Mouse (Mus musculus): ENCODE results near the gene Ms4a6b. TPM values are rescaled to one million over a fixed set of nuclear protein-coding genes. Genes with fewer than 3 reads are reported as not detected.
"Not testable (repeated sequence)": the region's sequence is repeated elsewhere in the genome, so short reads cannot be mapped to it uniquely, and the experiment has no call there.

The Ms4a6b gene
- polyA plus RNA-seq, 1 experiment from 2014 or later, result 2.1 TPM

DNA sequence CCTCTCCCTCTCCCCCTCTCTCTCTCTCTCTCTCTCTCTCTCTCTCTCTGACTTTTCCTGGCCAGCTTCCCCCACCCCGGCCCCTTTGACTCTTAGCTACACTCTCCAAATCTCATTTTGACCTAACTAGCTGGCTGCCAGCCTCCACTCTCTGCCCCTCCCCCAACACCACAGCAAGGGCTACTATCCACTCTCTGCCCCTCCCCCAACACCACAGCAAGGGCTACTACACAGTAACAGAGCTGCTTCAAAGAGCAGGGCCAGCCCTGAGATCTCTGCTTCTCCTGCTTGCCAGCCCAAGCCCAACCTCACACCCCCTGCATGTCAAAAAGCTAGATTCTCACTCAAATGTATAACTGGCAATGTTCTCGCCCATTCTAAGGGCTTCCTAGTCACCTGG is 21.0 kb downstream of the Ms4a6b start:
- 31% methylated on average over 2 of the region's 2 CpGs for WGBS
- H3K27ac ChIP-seq, result no peak overlapping the region
- no peak overlapping the region for H3K4me2 ChIP-seq
- no peak overlapping the region for H3K9ac ChIP-seq
- no peak overlapping the region for H3K4me3 ChIP-seq (replicated peaks)
- no peaks in the 10 kb centered on the region for H3K36me3 ChIP-seq (replicated peaks)
- no peak for ATAC-seq (ENCODE audit: low FRiP score)
- H3K27me3 ChIP-seq, result no peaks in the 10 kb centered on the region
- H3K9me3 ChIP-seq, result no peaks in the 10 kb centered on the region
- no peaks in the 10 kb centered on the region for H3K4me1 ChIP-seq

DNA sequence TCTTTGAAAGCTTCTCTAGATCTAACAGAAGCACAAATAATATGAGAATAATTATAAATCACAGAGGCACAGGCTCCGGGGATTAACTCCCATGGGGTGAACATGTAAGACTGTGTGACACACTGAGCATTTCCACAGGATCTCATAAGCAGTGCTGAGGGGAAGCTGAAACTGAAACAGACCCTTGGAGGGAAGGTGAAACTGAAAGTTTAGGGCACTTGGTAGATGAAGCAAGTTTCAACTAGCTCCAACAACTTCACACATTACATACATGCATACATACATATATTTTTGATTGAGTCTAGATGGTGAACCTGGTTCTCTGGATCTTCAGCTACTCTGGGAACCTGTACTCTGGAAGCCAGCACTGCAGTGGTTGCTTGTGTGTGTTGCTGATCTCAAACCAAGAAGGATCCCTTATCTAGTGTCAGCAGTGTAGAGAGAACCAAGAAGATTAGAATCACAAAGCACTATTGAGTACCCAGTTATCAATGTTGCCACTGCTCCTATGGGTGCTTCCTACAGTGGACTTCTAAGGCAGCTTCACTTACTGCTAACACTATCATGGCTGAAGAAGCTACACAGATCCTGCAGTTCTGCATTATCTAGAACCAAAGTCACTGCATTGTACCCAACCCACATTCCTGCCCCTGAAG is 24.0 kb downstream of the Ms4a6b start:
- not testable (repeated sequence) for H3K4me1 ChIP-seq; H3K4me3 ChIP-seq (replicated peaks); H3K9ac ChIP-seq

DNA sequence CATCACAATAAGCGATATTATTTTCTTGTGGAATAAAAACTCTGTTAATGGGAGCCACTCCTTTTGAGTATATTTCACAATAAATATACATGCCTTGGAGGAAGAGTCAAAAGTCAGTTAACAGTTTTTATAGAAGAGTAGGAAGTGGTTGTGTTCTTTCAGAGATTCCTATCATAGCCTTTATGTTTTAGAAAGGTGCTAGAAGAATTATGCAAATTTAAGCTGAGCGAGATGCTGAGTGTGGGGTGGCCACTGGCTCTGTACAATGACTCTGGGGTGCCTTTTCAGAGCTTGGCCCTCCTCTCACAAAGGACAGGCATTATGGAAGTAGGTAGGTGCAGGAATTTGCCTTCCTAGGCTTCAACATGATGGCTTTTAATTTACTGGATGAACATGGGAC is 28.1 kb downstream of the Ms4a6b start:
- not testable (repeated sequence) for H3K4me1 ChIP-seq; H3K27me3 ChIP-seq; H3K4me2 ChIP-seq; H3K36me3 ChIP-seq (replicated peaks); H3K4me3 ChIP-seq (replicated peaks); H3K9ac ChIP-seq; H3K9me3 ChIP-seq; ATAC-seq (ENCODE audit: low FRiP score); H3K27ac ChIP-seq
- WGBS, result 87% methylated on average over 2 of the region's 2 CpGs

More for the DNA sequence above, 24.0 kb downstream of the Ms4a6b start:
- not testable (repeated sequence) for ATAC-seq (ENCODE audit: low FRiP score); H3K27ac ChIP-seq; H3K4me2 ChIP-seq; H3K9me3 ChIP-seq; H3K27me3 ChIP-seq; H3K36me3 ChIP-seq (replicated peaks)
- WGBS, result 78% methylated on average over 1 of the region's 1 CpGs

DNA sequence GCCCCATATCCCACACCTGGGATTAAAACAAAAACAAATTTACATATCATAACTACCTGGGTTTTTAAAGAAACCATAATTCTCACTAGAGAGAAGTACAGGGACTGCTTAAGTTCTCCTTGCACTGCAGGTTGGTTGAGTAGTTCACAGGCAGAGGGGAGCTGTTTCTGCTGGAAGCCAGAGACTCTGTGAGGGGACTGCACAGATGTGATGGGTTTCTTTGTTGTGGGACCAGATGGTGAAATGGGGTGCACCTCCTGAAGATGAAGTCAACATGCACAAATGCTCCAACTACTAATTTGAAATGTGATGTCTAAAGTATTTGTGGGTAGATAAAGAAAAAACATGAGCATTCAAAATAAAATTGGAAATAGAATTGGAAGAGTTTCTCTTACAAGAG is 31.6 kb downstream of the Ms4a6b start:
- H3K9ac ChIP-seq, result no peak overlapping the region
- no peaks in the 10 kb centered on the region for H3K9me3 ChIP-seq
- H3K27me3 ChIP-seq, result no peaks in the 10 kb centered on the region
- H3K4me1 ChIP-seq, result no peaks in the 10 kb centered on the region
- no peak for ATAC-seq (ENCODE audit: low FRiP score)
- no peak overlapping the region for H3K27ac ChIP-seq
- no peak overlapping the region for H3K4me2 ChIP-seq
- no peaks in the 10 kb centered on the region for H3K36me3 ChIP-seq (replicated peaks)
- no peak overlapping the region for H3K4me3 ChIP-seq (replicated peaks)

DNA sequence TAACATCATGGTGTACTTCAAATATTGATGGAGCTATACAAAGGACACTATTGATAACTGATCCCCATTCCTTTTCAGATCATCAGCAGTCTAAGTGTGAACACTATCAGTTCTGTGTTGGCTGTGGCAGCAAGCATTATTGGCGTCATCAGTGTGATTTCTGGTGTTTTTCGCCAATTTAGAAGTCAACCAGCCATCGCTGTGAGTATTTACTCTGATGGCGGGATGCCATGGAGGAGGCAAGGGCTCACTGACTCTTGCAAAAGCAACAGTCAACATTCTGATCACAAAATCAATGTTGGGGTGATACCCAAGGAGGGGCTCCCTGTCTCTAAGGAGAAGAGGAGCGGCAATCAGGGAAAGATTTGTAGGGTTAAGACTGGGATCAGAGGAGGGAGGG is 38.4 kb downstream of the Ms4a6b start:
- Histone ChIP-seq H3K4me1 (no peaks in the 10 kb centered on the region), H3K9me3 (no peaks in the 10 kb centered on the region), H3K9ac (no peak overlapping the region), H3K27ac (no peak overlapping the region), H3K36me3 (replicated peaks) (no peaks in the 10 kb centered on the region), H3K4me2 (no peak overlapping the region), H3K4me3 (replicated peaks) (no peak overlapping the region), H3K27me3 (no peaks in the 10 kb centered on the region)
- no peak for ATAC-seq (ENCODE audit: low FRiP score)
- 92% methylated on average over 5 of the region's 5 CpGs for WGBS

DNA sequence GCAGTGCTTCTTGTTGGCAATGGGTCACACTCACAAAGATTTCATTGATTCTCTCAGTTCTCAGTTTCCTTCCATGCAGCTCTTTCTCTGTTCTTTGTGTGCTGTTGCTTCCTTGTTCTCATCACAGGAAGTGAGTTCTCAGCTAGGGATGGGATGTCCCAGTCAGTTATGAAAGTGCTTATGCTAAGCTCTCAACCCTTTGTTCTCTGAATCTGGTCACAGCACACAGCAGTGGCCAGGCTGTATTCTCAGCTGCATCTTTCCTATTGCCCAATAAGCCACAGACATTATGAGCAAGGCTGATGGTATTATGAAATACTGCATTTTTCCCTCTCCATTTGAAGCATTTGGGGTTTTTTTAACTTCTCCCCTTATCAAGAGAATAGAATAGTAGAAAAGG is 43.2 kb downstream of the Ms4a6b start:
- not testable (repeated sequence) for H3K36me3 ChIP-seq (replicated peaks)

DNA sequence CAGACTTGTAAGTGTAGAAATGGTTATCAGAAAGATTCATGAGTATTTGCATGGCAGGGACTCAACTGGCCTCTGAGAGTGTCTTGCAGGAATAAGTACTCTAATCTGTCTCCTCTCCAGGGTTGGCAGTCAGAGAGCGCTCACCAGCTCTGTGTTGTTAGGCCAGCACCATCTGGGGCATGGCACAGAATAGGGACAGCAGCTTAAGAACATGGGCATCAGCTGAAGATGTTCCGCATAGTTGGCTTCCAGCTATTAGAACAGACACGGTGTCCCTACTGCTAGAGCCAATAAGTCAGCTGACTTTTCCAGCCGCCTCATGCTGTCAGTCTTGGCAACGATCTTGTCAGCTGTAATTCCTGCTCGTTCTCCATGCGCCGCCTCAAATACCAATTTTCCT is 58.7 kb downstream of the Ms4a6b start:
- no peaks in the 10 kb centered on the region for H3K27me3 ChIP-seq
- no peaks in the 10 kb centered on the region for H3K9me3 ChIP-seq
- H3K4me1 ChIP-seq, result no peaks in the 10 kb centered on the region
- no peaks in the 10 kb centered on the region for H3K36me3 ChIP-seq (replicated peaks)
- H3K4me2 ChIP-seq, result no peak overlapping the region
- no peak overlapping the region for H3K27ac ChIP-seq
- ATAC-seq (ENCODE audit: low FRiP score), result no peak
- no peak overlapping the region for H3K9ac ChIP-seq
- no peak overlapping the region for H3K4me3 ChIP-seq (replicated peaks)
- 91% methylated on average over 8 of the region's 8 CpGs for WGBS

More for the DNA sequence above, 43.2 kb downstream of the Ms4a6b start:
- H3K4me2 ChIP-seq; H3K9ac ChIP-seq; H3K4me1 ChIP-seq; H3K9me3 ChIP-seq; H3K27me3 ChIP-seq; ATAC-seq (ENCODE audit: low FRiP score); H3K27ac ChIP-seq; H3K4me3 ChIP-seq (replicated peaks): not testable (repeated sequence)

Other genes starting within 250 kb of the Ms4a6b start
- gene Ms4a5, start 232.6 kb upstream of the Ms4a6b start, polyA plus RNA-seq (2016; fragmentation: Nextera tagmentation; extraction: Ambion mirVana), result not detected in 2 replicates
- not detected in 2 replicates for gene Ms4a14, start 202.1 kb upstream of the Ms4a6b start, polyA plus RNA-seq (2016; fragmentation: Nextera tagmentation; extraction: Ambion mirVana)
- 1.5 and 1.9 TPM in 2 replicates for gene Ms4a7, start 180.4 kb upstream of the Ms4a6b start, polyA plus RNA-seq (2016; fragmentation: Nextera tagmentation; extraction: Ambion mirVana)
- gene Ms4a4a, start 141.0 kb upstream of the Ms4a6b start, polyA plus RNA-seq (2016; fragmentation: Nextera tagmentation; extraction: Ambion mirVana), result 1.4 and 2.4 TPM in 2 replicates
- gene Ms4a4c, start 111.7 kb upstream of the Ms4a6b start, polyA plus RNA-seq (2016; fragmentation: Nextera tagmentation; extraction: Ambion mirVana), result not detected in 2 replicates
- not detected in 2 replicates for gene Ms4a4b, start 73.0 kb upstream of the Ms4a6b start, polyA plus RNA-seq (2016; fragmentation: Nextera tagmentation; extraction: Ambion mirVana)
- 1.6 and 1.8 TPM in 2 replicates for gene Ms4a6c, start 47.1 kb upstream of the Ms4a6b start, polyA plus RNA-seq (2016; fragmentation: Nextera tagmentation; extraction: Ambion mirVana)
- not detected in 2 replicates for gene Gm8369, start 30.6 kb upstream of the Ms4a6b start, polyA plus RNA-seq (2016; fragmentation: Nextera tagmentation; extraction: Ambion mirVana)
- not detected in 2 replicates for gene Ms4a4d, start 20.3 kb downstream of the Ms4a6b start, polyA plus RNA-seq (2016; fragmentation: Nextera tagmentation; extraction: Ambion mirVana)
- 1.4 and 1.7 TPM in 2 replicates for gene Ms4a6d, start 88.3 kb downstream of the Ms4a6b start, polyA plus RNA-seq (2016; fragmentation: Nextera tagmentation; extraction: Ambion mirVana)
- gene Ms4a2, start 107.2 kb downstream of the Ms4a6b start, polyA plus RNA-seq (2016; fragmentation: Nextera tagmentation; extraction: Ambion mirVana), result not detected in 2 replicates
- gene Ms4a3, start 124.3 kb downstream of the Ms4a6b start, polyA plus RNA-seq (2016; fragmentation: Nextera tagmentation; extraction: Ambion mirVana), result not detected in 2 replicates
- not detected in 2 replicates for gene Oosp2, start 144.0 kb downstream of the Ms4a6b start, polyA plus RNA-seq (2016; fragmentation: Nextera tagmentation; extraction: Ambion mirVana)
- gene Oosp1, start 174.6 kb downstream of the Ms4a6b start, polyA plus RNA-seq (2016; fragmentation: Nextera tagmentation; extraction: Ambion mirVana), result not detected in 2 replicates
- not detected in 2 replicates for gene Oosp3, start 180.5 kb downstream of the Ms4a6b start, polyA plus RNA-seq (2016; fragmentation: Nextera tagmentation; extraction: Ambion mirVana)
- gene Gif, start 231.0 kb downstream of the Ms4a6b start, polyA plus RNA-seq (2016; fragmentation: Nextera tagmentation; extraction: Ambion mirVana), result not detected in 2 replicates